Mouse (Mus musculus) testis, postnatal 14 days (tissue): Measurements from ENCODE around the gene Gm5244.

Experiments used
- DNase-seq: peaks from one replicate; pipeline ENCODE4 v3.0.0; 2021; ENCODE audit warnings: low spot score

The Gm5244 gene

GRCm38 (mm10) chr19:12846382-12846781 lies at the start of gene Gm5244:
Gene Gm5244, plus strand, starts transcription at chr19:12846682.
- DNase-seq: no peak

DNA sequence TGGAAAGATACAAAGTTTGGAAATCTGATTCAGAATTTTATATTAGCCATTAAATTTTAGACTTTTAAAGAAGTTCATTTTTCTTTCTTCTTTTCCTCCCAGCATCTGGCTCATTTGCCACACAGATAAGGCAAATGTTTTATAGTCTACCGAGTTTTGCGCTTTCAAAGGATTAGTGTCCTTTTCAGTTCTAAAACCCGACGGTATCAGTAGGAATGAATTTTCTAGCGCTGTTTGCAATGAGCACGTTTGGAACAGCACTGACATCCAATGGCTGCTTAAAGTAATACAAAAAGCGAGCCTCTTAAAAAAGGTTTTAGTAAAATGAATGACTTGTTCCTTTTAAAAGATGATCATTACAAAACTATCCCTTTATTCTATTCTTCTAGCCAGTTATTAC lies 49.4 kb upstream of the Gm5244 start:
- DNase-seq: no peak

DNA sequence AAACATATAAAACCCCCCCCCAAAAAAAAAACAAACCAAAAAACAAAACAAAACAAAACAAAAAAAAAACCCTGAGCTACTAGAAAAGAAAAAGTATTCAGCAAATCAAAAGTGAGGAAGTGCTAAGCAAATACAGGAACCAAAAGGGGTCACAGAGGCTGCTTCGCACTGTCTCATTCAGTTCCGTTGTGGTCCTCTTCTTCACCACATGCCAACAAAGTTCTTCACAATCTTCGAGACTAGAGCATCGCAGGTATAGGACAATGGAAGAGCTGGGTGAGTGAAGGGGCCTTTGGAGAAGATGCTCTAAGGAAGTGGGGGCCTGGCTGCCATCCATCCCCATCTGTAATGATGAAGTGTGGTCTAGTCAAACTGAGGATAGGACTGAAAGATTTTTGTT lies 48.1 kb upstream of the Gm5244 start:
- no peak for DNase-seq

- no peak for DNase-seq
These were observed 47.4 kb upstream of the Gm5244 start for GRCm38 (mm10) chr19:12799081-12799480.

- no peak for DNase-seq
These were observed 45.9 kb upstream of the Gm5244 start for GRCm38 (mm10) chr19:12800621-12801020.

DNA sequence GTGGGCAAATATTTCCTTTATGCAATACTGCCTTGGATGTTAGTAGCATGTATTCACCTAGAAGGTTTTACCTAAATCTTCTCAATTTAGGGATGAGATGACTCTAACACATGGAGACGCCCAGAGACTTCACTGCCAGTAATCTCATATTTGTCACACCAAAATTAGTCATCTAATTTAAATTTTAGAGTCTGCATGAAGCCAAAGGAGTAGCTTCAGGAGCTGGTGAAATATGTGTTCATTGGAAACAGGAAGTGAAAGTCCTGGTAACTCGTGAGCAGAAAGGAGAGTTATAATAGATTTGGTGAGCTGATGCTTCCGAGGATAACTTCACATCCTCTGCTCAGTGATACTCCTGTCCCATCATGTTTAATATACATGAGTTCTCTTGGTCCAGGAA lies 45.4 kb upstream of the Gm5244 start:
- no peak for DNase-seq

GRCm38 (mm10) chr19:12802830-12803229 lies 43.7 kb upstream of the Gm5244 start:
- no peak for DNase-seq

DNA sequence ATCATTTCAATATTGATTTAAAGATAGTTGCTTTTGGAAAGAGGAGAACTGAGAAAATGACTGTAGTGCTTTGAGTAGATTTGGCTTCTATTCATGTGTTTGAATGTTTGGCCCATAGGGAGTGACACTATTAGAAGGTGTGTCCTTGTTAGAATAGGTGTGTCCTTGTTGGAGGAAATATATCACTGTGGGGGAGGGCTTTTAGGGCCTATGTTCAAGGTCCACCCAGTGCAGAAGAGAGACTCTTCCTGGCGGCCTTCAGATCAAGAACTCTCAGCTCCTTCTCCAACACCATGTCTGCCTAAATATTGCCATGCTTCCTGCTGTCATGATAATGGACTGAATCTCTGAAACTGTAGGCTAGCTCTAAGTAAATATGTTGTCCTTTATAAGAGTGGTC lies 42.2 kb upstream of the Gm5244 start:
- no peak for DNase-seq

- DNase-seq: no peak
These were observed 40.8 kb upstream of the Gm5244 start for GRCm38 (mm10) chr19:12805730-12806129.

DNA sequence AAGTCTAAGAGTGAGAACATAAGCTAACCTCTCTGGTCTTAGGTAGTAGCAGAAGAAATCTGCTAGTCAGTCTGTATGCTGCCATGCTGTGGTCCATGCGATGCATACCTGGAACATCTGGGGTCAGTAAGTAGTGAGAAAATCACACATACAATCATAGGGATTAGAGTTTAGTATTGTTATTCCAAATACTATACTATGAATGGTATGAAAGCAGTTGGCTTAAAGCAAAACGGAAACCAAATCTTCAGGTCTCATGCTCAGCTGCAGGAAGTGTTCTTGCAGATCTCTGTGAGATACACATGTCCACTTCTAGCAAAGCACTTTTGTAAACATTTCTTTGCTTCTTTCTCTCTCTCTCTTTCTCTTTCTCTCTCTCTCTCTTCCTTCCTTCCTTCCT lies 40.3 kb upstream of the Gm5244 start:
- no peak for DNase-seq

- DNase-seq: no peak
These were observed 33.7 kb upstream of the Gm5244 start for GRCm38 (mm10) chr19:12812644-12813364.

- no peak for DNase-seq
These were observed 32.6 kb upstream of the Gm5244 start for GRCm38 (mm10) chr19:12813883-12814282.

GRCm38 (mm10) chr19:12818507-12818906 lies 28.0 kb upstream of the Gm5244 start:
- DNase-seq: no peak

GRCm38 (mm10) chr19:12820383-12820782 lies 26.1 kb upstream of the Gm5244 start:
- DNase-seq: no peak

DNA sequence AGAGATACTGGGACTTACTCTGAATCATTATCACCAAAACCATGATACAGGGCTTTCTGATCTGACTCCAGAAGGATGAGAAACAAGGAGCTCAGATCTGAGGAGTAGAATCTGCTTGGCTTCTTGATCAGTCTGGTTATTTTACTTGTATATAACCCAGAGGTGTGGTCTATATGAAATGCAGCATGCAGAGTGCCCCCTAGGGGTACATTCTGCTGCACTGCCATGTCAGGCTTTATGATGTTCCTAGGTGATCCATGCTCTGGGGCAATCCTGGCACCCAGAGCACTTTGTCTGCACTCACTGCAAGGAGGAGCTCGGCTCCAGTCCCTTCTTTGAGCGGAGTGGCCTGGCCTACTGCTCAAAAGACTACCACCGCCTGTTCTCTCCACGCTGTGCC lies 21.9 kb upstream of the Gm5244 start:
- no peak for DNase-seq

- DNase-seq: no peak
These were observed 15.6 kb upstream of the Gm5244 start for GRCm38 (mm10) chr19:12830823-12831430.

GRCm38 (mm10) chr19:12831559-12831958 lies 14.9 kb upstream of the Gm5244 start:
- no peak for DNase-seq

DNA sequence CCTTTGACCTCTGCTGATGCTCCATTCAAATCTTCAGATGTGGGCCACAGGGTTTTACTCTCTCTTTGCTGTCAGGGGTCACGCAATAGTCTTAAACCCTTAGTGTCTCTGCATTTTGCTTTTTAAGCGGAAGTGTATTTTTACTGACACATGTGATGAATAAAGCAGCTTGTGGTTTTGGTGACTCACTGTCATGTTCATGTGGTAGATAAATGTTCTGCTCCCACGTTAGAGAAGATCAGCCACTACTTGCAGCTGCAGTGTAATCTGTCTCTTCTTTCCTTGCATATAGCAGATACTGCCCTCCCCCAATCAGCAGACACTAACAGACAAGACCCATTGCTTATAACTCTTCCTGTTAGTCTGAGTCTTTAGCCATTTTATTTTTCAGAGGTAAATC lies 12.9 kb upstream of the Gm5244 start:
- no peak for DNase-seq

DNA sequence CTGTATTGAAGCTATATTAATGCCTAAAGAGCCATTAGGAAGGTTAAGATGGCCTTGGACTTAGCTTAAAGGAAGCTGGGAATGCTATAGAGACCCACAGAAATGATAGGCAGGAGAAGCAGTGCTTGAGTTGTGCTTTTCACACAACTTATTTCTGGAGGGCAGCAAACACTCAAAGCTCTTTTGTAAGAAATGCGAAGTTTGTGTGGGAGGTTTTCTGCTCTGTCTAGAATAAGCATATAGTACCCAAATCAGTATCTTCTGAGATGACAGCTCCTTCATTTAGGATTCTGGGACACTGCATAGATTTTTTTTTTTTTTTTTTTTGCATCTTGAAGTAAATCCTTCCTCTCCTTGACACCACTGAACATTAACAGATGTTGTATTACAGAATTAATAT lies 8.0 kb upstream of the Gm5244 start:
- DNase-seq: no peak

GRCm38 (mm10) chr19:12856983-12857382 lies 10.5 kb downstream of the Gm5244 start, which contains the start of gene Olfr1444:
Gene Olfr1444, plus strand, starts transcription at chr19:12857283.
- no peak for DNase-seq

DNA sequence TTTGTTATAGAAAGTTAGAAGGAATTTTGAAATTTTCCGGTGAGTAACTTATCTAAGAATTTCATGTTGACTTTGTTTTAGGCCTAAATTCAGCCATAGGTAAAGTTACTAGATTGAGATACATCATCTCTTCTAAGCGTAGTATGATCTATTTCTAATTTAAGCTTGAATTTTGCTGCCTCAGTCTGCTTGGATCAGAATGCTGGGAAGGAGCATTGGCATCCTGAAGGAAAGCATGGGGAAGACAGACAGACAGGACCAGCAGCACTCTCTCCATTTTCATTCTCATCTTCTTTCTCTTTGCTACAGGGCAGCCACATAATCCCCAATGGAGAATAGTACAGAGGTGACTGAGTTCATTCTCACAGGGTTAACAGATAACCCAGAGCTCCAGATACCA lies 37.1 kb downstream of the Gm5244 start, which contains the start of gene Olfr1445:
Gene Olfr1445 (plus strand): TSS at position 301 of the 400 bp plus-strand sequence.
- no peak for DNase-seq

GRCm38 (mm10) chr19:12893424-12893823 lies 46.9 kb downstream of the Gm5244 start, which contains the start of gene Olfr1446:
Gene Olfr1446, minus strand, starts transcription at chr19:12893524.
- DNase-seq: no peak
